Mouse (Mus musculus): ENCODE results near the gene Podxl. TPM values are rescaled to one million over a fixed set of nuclear protein-coding genes. Genes with fewer than 3 reads are reported as not detected.

Gene Podxl
- total and polyA plus RNA-seq, 2 experiments from 2014 or later: 8.9 to 18.7 TPM

GRCm38 (mm10) chr6:31478221-31478620, 85.6 kb downstream of the Podxl start:
- ATAC-seq (no peak), DNase-seq (no peak)
- H3K9ac ChIP-seq: no peak overlapping the region
- H3K9me3 ChIP-seq (ENCODE audit: low read length): no peaks in the 10 kb centered on the region
- no peaks in the 10 kb centered on the region for H3K4me1 ChIP-seq (ENCODE audit: insufficient read depth)
- 73% methylated on average over 4 of the region's 4 CpGs for WGBS
- TF ChIP-seq CTCF (IDR thresholded peaks at IDR 0.05; ENCODE audit: low read depth): peak; percentile 25; the same call in 1 of the 2 replicates
- H3K27me3 ChIP-seq (ENCODE audit: insufficient read depth, low read length): no peaks in the 10 kb centered on the region
- peaks cover 11% of the 10 kb centered on the region; the same call in 1 of the 2 replicates for H3K36me3 ChIP-seq (ENCODE audit: insufficient read depth)
- no peak overlapping the region for H3K4me2 ChIP-seq (ENCODE audit: low read depth)
- no peak overlapping the region for H3K27ac ChIP-seq (ENCODE audit: low read depth, low read length)
- no peak overlapping the region for H3K4me3 ChIP-seq (ENCODE audit: low read depth, low read length)

Other genes with a start within 250 kb of the Podxl start
- 93.2 and 119 TPM in 2 replicates for gene Mkln1, start 165.2 kb downstream of the Podxl start, total RNA-seq (2014; rRNA removed)
- gene Mkln1, start 165.2 kb downstream of the Podxl start, polyA plus RNA-seq (2015; fragmentation: Nextera tagmentation; extraction: Ambion mirVana): 84.1 and 93.5 TPM in 2 replicates

Data from forebrain, postnatal 0 days (tissue).